Mouse (Mus musculus) cerebellum, adult (tissue): ENCODE results near the gene Cstad.

Experiments used
- ATAC-seq: cut with Nextera tagmentation; 2 replicates; pipeline ENCODE4 v1.9.2; 2017; ENCODE audit warnings: mild to moderate bottlenecking, moderate library complexity, mixed read lengths; ENCODE audit not compliant: insufficient number of reproducible peaks, low FRiP score, low TSS enrichment

Gene Cstad

GRCm38 (mm10) chr2:30593636-30594310 lies 1.1 kb upstream of the Cstad start:
- ATAC-seq: no peak

- no peak for ATAC-seq
Measured at GRCm38 (mm10) chr2:30595796-30596195, 956 bp downstream of the Cstad start.

GRCm38 (mm10) chr2:30599621-30600020 lies 4.8 kb downstream of the Cstad start:
- no peak for ATAC-seq

GRCm38 (mm10) chr2:30600291-30600690 lies 5.5 kb downstream of the Cstad start:
- no peak for ATAC-seq

- ATAC-seq: no peak
Measured at GRCm38 (mm10) chr2:30600965-30601841, 6.4 kb downstream of the Cstad start.

GRCm38 (mm10) chr2:30602451-30602850 lies 7.6 kb downstream of the Cstad start:
- no peak for ATAC-seq

GRCm38 (mm10) chr2:30603731-30604130 lies 8.9 kb downstream of the Cstad start:
- no peak for ATAC-seq

- no peak for ATAC-seq
Measured at GRCm38 (mm10) chr2:30604880-30605761, 10.3 kb downstream of the Cstad start.

- no peak for ATAC-seq
Measured at GRCm38 (mm10) chr2:30605762-30606051, 10.9 kb downstream of the Cstad start.

GRCm38 (mm10) chr2:30606621-30607052 lies 11.8 kb downstream of the Cstad start:
- ATAC-seq: no peak

GRCm38 (mm10) chr2:30607941-30608340 lies 13.1 kb downstream of the Cstad start:
- ATAC-seq: no peak

GRCm38 (mm10) chr2:30608690-30609201 lies 13.9 kb downstream of the Cstad start:
- ATAC-seq: no peak

GRCm38 (mm10) chr2:30613574-30613973 lies 18.7 kb downstream of the Cstad start:
- ATAC-seq: 0 out of 2 replicates have a peak, but pooled peaks have one; percentile 27

- ATAC-seq: peak; percentile 46; the same call in 1 of the 2 replicates
Measured at GRCm38 (mm10) chr2:30614151-30614923, 19.5 kb downstream of the Cstad start.

GRCm38 (mm10) chr2:30615869-30616268 lies 21.0 kb downstream of the Cstad start:
- no peak for ATAC-seq

- ATAC-seq: no peak
Measured at GRCm38 (mm10) chr2:30616464-30616863, 21.6 kb downstream of the Cstad start.

GRCm38 (mm10) chr2:30618487-30619248 lies 23.8 kb downstream of the Cstad start:
- ATAC-seq: no peak

- no peak for ATAC-seq
Measured at GRCm38 (mm10) chr2:30623873-30624272, 29.0 kb downstream of the Cstad start.

GRCm38 (mm10) chr2:30625296-30625826 lies 30.5 kb downstream of the Cstad start:
- ATAC-seq: no peak
